Mouse (Mus musculus) forebrain, embryonic 16.5 days (tissue): ENCODE data around the gene S100a5. TPM values are rescaled to one million over a fixed set of nuclear protein-coding genes. Genes with fewer than 3 reads are reported as not detected.

ENCODE experiments used
- ATAC-seq: fragments of 200-750 bp; cut with Nextera tagmentation; 2 replicates; pipeline ENCODE4 v1.8.0; 2017; ENCODE audit warnings: mild to moderate bottlenecking, moderate library complexity
- H3K27ac ChIP-seq: fragments of 300-500 bp; sonication (generic); 2 replicates; pipeline ENCODE4 v1.5.1; 2014; ENCODE audit warnings: low read length, control low read depth
- H3K27me3 ChIP-seq: fragments of 300-500 bp; sonication (generic); replicated peaks from 2 replicates; pipeline ENCODE4 v1.6.1; 2014; ENCODE audit warnings: low read length; ENCODE audit not compliant: control insufficient read depth, insufficient read depth
- H3K36me3 ChIP-seq: fragments of 300-500 bp; sonication (generic); 2 replicates; pipeline ENCODE4 v1.6.1; 2014; ENCODE audit not compliant: control insufficient read depth, insufficient read depth
- H3K4me1 ChIP-seq: fragments of 300-500 bp; sonication (generic); replicated peaks from 2 replicates; pipeline ENCODE4 v1.6.1; 2014; ENCODE audit warnings: low read length; ENCODE audit not compliant: control insufficient read depth, insufficient read depth
- H3K4me2 ChIP-seq: fragments of 300-500 bp; sonication (generic); 2 replicates; pipeline ENCODE4 v1.6.1; 2014; ENCODE audit warnings: mild to moderate bottlenecking, low read length, control low read depth
- H3K4me3 ChIP-seq: fragments of 300-500 bp; sonication (generic); replicated peaks from 2 replicates; pipeline ENCODE4 v1.5.1; 2014; ENCODE audit warnings: mild to moderate bottlenecking, low read length, control low read depth
- H3K9ac ChIP-seq: fragments of 300-500 bp; sonication (generic); replicated peaks from 2 replicates; pipeline ENCODE4 v1.6.1; 2014; ENCODE audit warnings: low read depth, low read length, control low read depth
- H3K9me3 ChIP-seq: fragments of 300-500 bp; sonication (generic); 2 replicates; pipeline ENCODE4 v1.6.1; 2016; ENCODE audit warnings: low read length; ENCODE audit not compliant: control insufficient read depth
- WGBS: fragments of 180-500 bp; shearing (Covaris S2); extraction: QIAGEN DNeasy Blood & Tissue Kit; methylation state at CpG from one replicate; pipeline ENCODE4 v1.1.7; 2014; 5-methylcytosine and 5-hydroxymethylcytosine counted together
- polyA plus RNA-seq: library from polyadenylated mRNA; unstranded; fragments of >200 nt; fragmentation: Nextera tagmentation; extraction: Ambion mirVana; gene quantifications from 2 replicates; pipeline ENCODE4 v1.2.1, GENCODE M21; 2015

Gene S100a5
- polyA plus RNA-seq, 1 experiment from 2014 or later: not detected

GRCm38 (mm10) chr3:90596810-90597209, 11.5 kb upstream of the S100a5 start:
- H3K9ac ChIP-seq: no peak overlapping the region
- no peaks in the 10 kb centered on the region for H3K9me3 ChIP-seq
- H3K4me2 ChIP-seq: no peak overlapping the region
- 93% methylated on average over 6 of the region's 6 CpGs for WGBS
- ATAC-seq: no peak
- no peak overlapping the region for H3K4me3 ChIP-seq
- H3K36me3 ChIP-seq: no peaks in the 10 kb centered on the region
- H3K27me3 ChIP-seq: no peaks in the 10 kb centered on the region
- no peak overlapping the region for H3K27ac ChIP-seq
- H3K4me1 ChIP-seq: no peaks in the 10 kb centered on the region

GRCm38 (mm10) chr3:90597736-90598135, 10.6 kb upstream of the S100a5 start:
- Histone ChIP-seq H3K4me1 (no peaks in the 10 kb centered on the region), H3K9ac (no peak overlapping the region), H3K9me3 (no peaks in the 10 kb centered on the region), H3K27ac (no peak overlapping the region), H3K27me3 (no peaks in the 10 kb centered on the region), H3K4me2 (no peak overlapping the region), H3K4me3 (no peak overlapping the region), H3K36me3 (no peaks in the 10 kb centered on the region)
- 39% methylated on average over 6 of the region's 6 CpGs for whole genome bisulfite sequencing
- ATAC-seq: no peak

GRCm38 (mm10) chr3:90598212-90598611, 10.1 kb upstream of the S100a5 start:
- Histone ChIP-seq H3K4me2 (no peak overlapping the region), H3K4me1 (no peaks in the 10 kb centered on the region), H3K27ac (no peak overlapping the region), H3K27me3 (no peaks in the 10 kb centered on the region), H3K36me3 (no peaks in the 10 kb centered on the region), H3K4me3 (no peak overlapping the region), H3K9ac (no peak overlapping the region), H3K9me3 (no peaks in the 10 kb centered on the region)
- WGBS: 84% methylated on average over 4 of the region's 4 CpGs
- no peak for ATAC-seq

- ATAC-seq: no peak
- H3K9me3 ChIP-seq: no peaks in the 10 kb centered on the region
- H3K27me3 ChIP-seq: no peaks in the 10 kb centered on the region
- no peak overlapping the region for H3K4me2 ChIP-seq
- WGBS: 75% methylated on average over 3 of the region's 3 CpGs
- no peak overlapping the region for H3K9ac ChIP-seq
- peaks cover 8% of the 10 kb centered on the region for H3K4me1 ChIP-seq
- no peak overlapping the region for H3K27ac ChIP-seq
- H3K4me3 ChIP-seq: no peak overlapping the region
- no peaks in the 10 kb centered on the region for H3K36me3 ChIP-seq
These were observed 8.9 kb upstream of the S100a5 start for GRCm38 (mm10) chr3:90599401-90599800.

DNA sequence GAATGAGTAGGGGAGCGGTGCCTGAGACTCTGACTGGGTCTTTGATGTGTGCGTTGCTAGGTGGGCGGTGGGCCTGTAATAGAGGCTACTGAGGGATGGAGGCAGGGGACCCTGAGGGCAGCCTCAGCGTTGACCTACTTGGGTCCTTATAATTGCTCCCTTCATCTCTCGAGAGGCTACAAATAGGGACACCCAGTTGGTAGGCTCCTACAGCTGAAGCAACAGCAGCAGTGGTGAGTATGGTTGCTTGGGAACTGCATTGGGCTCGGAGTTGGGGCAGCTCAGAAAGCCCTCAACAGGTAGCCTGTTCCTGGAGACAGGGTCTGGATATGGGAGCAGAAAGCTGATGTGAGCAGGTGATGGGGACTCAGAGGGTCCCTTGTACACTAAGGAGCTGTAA, 8.3 kb upstream of the S100a5 start:
- Histone ChIP-seq H3K9ac (no peak overlapping the region), H3K27ac (no peak overlapping the region)
- 93% methylated on average over 6 of the region's 6 CpGs for WGBS

DNA sequence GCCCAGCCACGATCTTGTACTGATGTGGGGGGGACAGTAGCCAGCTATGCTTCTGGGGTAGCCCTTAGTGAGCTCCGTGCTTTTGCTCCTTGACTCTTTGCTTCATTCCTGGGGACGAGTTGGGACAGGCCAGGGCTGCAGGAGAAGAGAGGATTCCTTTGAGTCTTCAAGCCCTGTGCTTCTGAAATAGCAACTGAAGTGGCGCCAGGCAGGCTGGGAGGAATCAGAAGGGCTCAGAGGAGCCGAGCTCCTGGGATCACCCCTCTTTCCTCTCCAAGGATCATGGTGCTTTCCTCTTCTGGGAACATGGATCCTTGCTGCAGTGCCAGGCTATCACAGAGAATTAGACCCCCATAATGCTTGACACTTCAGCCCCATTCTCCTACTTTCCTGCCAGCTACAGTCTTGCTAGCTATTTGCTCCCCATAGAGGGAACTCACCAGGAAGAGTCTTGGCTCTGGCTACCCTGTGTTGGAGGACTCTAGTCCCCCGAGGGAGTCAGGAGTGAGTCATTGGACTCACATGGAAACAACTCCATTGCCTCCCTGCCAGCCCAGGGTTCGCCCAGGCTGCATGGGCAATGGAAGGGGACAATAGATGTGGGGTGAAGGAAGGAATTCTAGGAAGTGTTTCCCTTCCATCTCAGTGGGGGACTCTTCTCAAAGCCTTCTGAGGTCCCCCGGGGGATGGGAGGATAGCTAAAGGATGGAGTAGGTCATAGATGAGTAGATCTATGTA, 7.7 kb upstream of the S100a5 start:
- no peaks in the 10 kb centered on the region for H3K36me3 ChIP-seq
- H3K9ac ChIP-seq: no peak overlapping the region
- no peaks in the 10 kb centered on the region for H3K9me3 ChIP-seq
- H3K27ac ChIP-seq: no peak overlapping the region
- no peaks in the 10 kb centered on the region for H3K27me3 ChIP-seq
- peaks cover 13% of the 10 kb centered on the region for H3K4me1 ChIP-seq
- 77% methylated on average over 8 of the region's 8 CpGs for WGBS
- no peak for ATAC-seq
- H3K4me2 ChIP-seq: no peak overlapping the region
- H3K4me3 ChIP-seq: no peak overlapping the region

More for the DNA sequence above, 8.3 kb upstream of the S100a5 start:
- Histone ChIP-seq H3K4me2 (no peak overlapping the region), H3K27me3 (no peaks in the 10 kb centered on the region), H3K4me1 (peaks cover 13% of the 10 kb centered on the region), H3K9me3 (no peaks in the 10 kb centered on the region), H3K36me3 (no peaks in the 10 kb centered on the region), H3K4me3 (no peak overlapping the region)
- ATAC-seq: no peak

DNA sequence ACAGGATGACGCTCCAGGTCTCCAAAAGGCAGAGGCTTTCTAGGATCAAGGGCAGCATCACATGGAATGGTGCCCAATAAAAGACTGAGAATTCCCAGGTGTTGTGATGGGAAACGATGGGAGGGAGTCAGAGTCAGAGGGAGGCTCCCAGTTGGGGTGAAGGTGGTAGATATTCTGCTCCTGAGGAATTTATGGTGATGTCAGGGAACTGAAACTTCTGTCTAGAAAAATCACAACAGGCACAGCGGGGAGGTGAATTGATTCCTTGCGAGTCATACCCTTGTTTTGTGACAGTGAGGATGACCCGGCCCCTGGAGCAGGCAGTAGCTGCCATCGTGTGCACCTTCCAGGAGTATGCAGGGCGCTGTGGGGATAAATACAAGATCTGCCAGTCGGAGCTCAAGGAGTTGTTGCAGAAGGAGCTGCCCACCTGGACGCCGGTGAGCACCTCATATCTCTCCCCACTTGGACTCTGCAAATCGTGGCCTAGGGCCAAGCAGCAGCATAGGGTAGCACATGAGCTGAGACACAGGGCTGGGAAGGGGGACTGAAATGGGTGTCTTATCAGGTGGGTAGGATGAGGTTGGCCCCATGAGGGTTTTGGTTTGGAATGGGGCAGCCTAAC, 6.7 kb upstream of the S100a5 start, which contains the start of gene Gm42674:
TSS of gene Gm42674 (plus strand) at position 419 of the 625 bp plus-strand sequence.
- Histone ChIP-seq H3K4me3 (no peak within 1 kb of the TSS), H3K4me2 (no peak within 1 kb of the TSS), H3K4me1 (peaks cover 13% of the 10 kb centered on the region), H3K36me3 (no peaks in the 10 kb centered on the region), H3K9ac (no peak within 1 kb of the TSS), H3K9me3 (no peaks in the 10 kb centered on the region), H3K27me3 (no peaks in the 10 kb centered on the region), H3K27ac (no peak within 1 kb of the TSS)
- ATAC-seq: no peak
- 86% methylated on average over 11 of the region's 11 CpGs for WGBS

DNA sequence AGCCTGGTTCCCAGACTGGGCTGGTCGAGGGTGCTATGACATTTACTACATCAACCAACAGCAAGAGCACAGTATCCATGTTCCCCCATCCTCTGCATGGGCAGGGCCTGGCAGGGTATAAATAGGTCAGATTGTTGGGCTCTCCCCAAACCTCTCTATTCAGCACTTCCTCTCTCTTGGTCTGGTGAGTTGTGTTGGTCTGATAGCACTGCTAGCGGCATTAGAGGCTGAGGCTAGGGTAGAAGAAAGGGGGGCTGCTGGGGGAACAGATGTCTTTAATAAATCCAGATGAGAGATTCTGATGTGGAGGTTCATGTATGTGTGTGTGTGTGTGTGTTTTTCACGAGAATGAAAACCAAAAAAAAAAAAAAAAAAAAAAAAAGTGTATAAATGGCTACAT, 4.7 kb upstream of the S100a5 start, which contains the start of gene S100a4:
TSS of gene S100a4 (plus strand) at position 149 of the 400 bp plus-strand sequence.
- Histone ChIP-seq H3K4me1 (peaks cover 13% of the 10 kb centered on the region), H3K9ac (no peak within 1 kb of the TSS), H3K36me3 (no peaks in the 10 kb centered on the region), H3K4me3 (no peak within 1 kb of the TSS), H3K27ac (peak within 1 kb of the TSS; percentile 34), H3K27me3 (no peaks in the 10 kb centered on the region), H3K4me2 (no peak within 1 kb of the TSS), H3K9me3 (no peaks in the 10 kb centered on the region)
- WGBS: 64% methylated on average over 3 of the region's 3 CpGs
- ATAC-seq: no peak

DNA sequence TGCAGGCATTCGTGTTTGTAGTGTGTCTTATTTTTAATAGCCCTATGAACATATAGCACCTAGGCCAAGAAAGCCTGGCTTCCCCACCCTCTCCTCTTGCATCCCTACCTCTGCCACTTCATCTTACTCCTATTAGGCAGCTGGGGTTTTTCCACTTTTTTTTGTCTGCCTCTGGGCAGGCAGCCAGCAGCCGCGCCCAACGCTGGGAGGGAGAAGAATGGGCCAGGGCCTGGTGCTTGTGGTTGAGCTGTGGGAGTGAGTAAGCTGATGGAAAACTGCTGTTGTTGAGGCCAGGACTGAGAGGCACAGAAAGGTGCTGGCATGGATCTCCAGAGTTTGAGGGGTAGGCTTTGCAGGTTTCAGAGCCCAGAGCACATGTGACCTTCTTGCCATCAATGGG, 3.9 kb upstream of the S100a5 start:
- Histone ChIP-seq H3K9ac (no peak overlapping the region), H3K4me2 (no peak overlapping the region), H3K27ac (peak overlapping the region; percentile 34), H3K36me3 (no peaks in the 10 kb centered on the region), H3K4me3 (no peak overlapping the region), H3K4me1 (peaks cover 13% of the 10 kb centered on the region), H3K27me3 (no peaks in the 10 kb centered on the region), H3K9me3 (no peaks in the 10 kb centered on the region)
- WGBS: 10% methylated on average over 4 of the region's 4 CpGs
- peak; percentile 83 for ATAC-seq
